Mouse (Mus musculus) embryo, embryonic 11 days (tissue): Measurements from ENCODE around the gene Mlph.

Experiments used
- DNase-seq: peaks from one replicate; pipeline ENCODE4 v3.0.0-alpha.2; 2015

Mlph gene

DNA sequence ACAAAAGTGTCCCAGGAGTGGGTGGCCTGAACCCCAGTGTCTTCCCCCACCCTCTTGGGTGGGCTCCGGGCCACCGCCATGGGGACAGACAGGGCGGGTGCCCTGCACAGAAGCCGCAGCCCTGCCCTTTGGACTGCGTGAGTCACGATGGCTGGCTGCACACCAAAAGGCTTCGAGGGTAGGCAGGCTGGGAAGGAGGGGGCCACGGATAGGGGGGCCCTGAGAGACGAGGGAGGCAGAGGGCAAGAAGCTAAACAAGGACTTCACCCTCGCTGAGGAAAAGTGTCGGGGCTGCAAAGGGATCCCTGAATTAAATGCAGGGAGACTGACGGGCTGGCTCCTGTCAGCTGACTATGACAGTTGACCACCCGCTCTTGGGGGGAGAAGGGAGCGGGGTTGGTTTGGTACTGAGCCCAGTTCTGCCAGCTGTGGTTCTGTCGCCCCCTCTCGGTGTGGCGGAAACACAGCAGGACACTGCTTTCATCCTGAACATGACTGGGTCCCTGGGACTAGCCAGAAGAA, 5.2 kb upstream of the Mlph start:
- DNase-seq = no peak

DNA sequence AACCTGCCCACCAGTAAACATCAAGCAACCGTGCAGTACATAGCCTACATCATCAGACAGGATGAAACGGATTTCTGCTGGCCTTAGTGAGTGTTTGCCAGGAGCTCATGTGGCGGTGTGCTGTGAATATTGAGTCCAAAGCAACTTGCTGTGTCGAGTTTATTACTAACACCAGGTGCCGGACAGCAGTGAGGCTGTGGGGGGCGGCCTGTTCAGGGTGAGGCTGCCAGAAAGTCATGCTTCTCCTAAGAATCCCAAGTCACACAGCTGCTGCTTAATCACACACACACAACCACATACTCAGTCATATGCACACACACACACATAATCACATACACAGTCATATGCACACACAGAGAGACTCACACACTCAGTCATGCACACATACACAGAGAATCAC, 1.7 kb upstream of the Mlph start:
- no peak for DNase-seq

DNA sequence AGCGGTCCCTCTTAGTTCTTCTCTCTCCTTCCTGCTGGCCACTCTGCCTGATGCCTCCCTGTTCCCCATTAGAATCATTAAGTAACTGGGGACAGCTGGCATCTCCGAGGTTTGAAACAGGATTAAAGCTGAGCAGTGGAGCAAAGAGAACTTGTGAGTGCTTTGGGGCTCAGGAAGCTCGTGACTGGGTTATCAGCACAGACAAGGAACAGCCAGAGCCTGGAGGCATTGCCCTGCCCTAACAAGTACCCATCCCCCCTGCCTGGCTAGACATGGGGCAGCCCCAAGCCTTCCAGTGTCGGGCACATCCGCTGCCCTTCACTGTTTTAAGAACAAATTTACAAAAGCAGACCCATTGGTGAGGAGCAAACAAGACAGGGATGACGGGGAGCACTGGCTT, 2.6 kb downstream of the Mlph start:
- no peak for DNase-seq

DNA sequence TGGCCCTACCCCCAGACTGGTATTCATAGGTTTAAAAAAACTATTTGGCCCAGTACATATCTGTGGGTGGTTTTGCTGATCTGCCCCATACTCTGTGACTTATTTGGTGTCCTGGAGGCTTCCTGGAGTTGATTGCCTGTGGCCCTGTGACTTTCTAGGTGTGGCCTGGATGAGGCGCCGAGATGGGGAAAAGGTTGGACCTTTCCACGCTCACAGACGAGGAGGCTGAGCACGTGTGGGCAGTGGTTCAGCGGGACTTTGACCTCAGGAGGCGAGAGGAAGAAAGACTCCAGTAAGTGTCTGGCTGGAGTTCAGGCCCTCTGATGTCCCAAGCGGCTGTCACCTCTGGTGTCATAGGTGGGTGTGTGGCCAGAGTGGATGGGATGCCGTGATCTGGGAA, 6.8 kb downstream of the Mlph start:
- no peak for DNase-seq

DNA sequence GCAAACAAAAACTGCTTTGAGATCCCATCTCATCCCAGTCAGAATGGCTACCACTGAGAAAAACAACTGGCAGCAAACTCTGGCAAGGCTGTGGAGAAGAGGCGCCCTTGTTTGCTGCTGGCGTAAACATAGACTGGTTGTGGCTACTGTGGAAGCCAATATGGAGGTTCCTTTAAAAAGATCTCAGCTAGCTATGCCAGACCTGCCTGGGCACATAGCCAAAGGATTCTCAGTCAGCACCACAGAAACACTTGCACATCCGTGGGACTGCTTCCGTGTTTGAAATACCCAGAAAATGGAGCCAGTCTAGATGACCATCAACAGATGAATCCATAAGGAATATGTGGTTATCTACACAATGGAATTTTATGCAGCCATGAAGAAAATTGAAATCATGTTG, 11.1 kb downstream of the Mlph start:
- no peak for DNase-seq

DNA sequence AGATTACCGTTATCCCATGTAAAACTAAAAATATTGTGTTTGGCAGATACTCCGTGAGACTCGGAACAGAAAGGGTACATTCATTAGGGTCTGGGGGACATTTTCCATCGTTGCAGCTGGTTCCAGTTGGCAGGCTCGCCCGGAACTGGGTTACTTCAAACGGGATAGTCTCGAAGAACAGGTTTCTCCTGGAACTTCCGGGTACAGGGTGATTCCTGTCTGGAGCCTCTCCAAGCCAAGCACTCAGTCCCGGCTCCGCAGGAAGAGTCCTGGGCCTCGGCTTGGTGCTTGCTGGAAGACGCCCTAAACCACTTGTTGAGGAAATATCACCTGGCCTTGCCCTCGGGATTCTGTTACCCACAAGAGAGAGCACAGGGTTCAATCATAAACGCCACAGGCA, 12.4 kb downstream of the Mlph start:
- no peak for DNase-seq

DNA sequence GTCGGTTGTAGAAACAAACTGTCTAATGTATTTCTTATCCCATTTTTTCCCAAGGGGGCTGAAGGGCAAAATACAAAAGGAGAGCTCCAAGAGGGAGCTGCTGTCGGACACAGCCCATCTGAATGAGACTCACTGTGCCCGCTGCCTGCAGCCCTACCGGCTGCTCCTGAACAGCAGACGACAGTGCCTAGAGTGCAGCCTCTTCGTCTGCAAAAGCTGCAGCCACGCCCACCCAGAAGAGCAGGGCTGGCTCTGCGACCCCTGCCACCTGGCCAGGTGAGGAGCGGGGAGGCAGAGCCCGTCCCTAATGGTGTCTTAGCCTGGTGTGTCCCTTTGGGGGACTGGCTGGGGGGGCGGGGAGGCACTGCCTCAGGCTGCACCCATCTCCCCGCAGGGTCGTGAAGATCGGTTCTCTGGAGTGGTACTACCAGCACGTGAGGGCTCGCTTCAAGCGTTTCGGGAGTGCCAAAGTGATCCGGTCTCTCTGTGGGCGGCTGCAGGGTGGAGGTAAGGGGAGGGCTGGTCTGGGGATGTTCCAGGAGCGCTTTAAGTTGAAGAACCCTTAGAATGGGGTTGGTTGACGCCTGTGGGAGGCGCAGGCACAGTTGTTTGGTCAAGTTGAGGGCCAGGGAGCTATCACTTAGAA, 13.2 kb downstream of the Mlph start:
- peak; percentile 44 for DNase-seq

DNA sequence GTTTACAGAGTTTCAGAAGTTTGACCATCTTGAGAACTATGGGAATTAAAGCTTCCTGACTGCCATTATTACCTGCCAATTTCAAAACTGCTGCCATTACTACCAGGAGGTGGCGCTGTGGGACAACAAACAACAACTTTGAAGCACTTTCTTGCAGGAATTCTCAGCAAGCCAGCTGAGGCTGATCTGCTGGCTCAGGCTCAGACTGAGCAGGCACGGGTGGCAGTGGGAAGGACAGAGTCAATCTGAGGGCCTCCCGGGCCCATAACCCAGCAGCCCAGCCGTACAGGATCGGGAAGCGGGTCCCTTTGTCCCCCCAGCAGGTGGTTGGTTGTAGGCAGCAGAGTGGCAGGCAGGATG, 13.7 kb downstream of the Mlph start:
- peak; percentile 87 for DNase-seq

DNA sequence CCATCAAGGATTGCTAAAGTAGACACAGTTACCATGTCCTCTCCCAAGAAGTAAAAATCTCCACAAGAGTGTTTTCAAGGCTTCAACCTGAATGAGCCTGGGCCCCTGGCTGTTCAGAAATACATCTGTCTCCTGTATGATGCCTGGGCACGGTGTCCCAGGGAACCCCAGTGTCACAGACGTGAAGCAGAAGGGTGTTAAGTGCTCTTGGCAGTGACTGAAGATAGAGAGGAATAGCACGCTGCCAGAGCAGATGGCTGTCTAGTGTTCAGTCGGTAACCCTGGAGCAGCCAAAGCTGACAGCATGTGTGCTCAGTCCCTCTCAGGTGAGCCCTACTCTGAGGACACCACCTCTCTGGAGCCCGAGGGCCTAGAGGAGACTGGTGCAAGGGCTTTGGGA, 18.1 kb downstream of the Mlph start:
- no peak for DNase-seq

DNA sequence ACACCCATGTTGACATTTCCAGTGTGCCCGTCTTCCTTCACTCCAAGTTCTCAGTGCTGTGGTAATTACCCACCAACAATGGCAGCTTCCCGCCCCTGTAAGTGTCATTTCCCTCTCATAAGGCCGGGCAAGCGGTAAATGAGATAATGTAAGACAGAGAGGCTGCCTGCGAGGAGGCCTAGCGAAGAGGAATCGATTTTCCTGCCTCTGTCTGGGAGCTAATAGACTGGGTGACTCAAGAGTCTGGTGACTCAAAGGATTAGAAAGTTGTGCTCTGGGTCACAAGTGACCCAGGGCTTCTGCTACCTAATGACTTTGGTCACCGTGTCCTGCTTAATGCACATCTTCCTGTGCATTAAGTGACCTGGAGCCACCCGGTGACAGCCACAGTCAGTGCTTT, 22.1 kb downstream of the Mlph start:
- no peak for DNase-seq

DNA sequence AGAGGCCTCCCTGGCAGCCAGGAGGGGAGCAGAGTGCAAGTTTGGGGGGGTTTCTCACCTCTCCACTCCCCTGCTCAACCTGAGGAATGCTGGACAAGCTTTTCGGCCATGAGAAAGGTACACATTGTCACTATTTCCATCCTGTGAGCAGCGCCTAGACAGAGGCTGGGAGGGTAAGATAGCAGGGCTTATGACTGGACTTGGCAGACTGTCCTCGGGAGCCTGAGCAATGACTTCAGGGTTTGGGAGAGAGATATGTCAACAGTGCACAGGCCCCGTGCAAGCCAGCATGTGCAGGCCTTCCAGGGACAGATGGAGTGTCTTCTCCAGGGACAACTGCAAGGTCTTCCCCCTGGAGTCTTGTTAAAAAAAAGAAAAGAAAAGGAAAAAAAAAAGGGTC, 25.1 kb downstream of the Mlph start:
- DNase-seq = no peak

DNA sequence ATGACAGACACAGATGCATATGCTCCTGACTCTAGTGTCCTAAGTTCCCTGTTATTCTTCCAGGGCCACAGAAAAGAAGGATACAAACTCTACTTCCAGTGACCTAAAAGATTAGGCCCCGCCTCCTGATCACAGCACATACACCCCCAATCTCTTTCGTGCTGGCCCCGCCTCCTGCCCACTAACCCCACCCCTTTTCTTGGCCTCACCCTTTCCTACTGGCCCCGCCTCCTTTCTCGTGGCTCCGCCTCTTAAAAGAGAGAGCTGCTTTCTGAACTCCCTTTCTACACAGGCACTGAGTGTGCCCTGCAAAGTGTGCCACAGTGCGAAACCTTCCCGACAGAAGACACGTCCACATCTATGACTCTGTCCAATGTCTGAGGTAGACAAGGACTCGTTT, 30.3 kb downstream of the Mlph start:
- DNase-seq = peak; percentile 15

DNA sequence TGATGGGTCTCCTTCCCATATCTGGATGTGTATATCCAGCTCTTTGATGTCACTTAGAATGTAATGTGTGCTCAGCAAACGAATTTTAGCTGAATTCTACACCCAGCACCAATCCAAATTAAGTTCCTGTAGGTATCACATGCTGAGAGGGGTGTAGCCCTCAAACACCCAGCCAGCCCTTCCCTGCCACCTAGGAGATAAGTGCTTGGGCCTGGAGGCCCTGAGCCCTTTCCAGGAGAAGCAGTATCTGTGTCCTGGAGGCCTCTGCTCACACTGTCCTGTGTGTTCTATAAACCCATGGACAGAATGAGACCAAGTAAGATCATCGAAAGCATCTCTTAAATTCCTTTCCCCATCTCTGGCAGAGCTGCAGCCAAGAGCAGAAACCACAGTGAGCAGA, 32.4 kb downstream of the Mlph start:
- no peak for DNase-seq

DNA sequence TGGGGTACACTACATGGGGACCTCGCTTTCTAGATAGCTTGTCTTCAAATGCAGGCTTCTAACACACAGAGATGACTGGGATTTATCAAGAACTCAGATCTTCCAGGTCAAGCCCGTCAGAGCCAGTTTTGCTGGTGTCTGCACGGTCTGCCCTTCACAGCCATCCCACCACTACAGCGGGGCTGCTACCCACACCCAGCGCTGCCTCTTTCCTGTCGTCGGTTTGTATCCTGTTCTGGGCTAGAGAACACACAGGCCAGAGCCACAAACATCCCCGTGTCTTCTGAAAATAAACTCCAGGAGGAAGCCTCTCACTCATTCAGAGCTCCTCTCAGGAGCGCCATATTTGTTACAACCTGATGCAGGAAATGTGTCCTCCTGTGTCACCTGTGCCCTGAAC, 34.4 kb downstream of the Mlph start:
- DNase-seq = no peak

DNA sequence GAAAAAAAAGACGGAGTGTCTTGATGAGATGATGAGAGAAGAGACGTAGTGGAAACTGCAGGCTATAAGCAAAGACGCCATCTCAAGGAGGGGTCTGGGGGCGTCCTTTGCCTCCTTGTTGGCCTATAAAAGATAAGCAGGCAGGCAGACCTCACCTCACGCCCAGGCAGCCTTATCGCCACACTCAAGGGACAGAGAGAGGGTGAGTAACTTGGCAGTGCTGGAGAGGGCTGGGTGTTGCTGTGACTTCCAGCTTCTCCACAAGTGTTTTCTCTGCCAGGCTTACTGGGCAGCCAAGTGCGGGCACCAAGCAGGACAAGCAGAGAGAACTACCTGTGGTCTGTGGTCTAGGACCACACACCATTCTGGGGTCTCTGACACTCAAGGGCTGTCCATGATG, 36.8 kb downstream of the Mlph start:
- no peak for DNase-seq

DNA sequence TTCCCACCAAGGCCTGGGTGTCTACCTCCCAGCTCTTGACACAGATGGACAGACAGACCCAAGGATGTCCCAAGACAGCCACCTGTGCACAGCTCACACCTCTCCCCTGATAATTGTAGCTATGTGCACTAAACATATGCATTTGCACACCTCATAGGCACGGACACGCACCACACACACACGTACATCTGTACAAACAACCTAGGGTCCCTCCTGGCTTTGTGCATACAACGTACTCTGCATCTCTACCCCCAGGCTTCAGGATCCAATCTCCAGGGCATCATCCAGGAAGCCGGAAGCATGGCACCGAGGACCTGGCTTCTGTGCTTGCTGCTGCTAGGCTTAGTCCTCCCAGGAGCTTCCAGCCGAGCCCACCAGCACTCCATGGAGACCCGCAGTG, 37.9 kb downstream of the Mlph start, which contains the start of gene Prlh:
TSS of gene Prlh (plus strand) at position 301 of the 400 bp plus-strand sequence.
- no peak for DNase-seq

DNA sequence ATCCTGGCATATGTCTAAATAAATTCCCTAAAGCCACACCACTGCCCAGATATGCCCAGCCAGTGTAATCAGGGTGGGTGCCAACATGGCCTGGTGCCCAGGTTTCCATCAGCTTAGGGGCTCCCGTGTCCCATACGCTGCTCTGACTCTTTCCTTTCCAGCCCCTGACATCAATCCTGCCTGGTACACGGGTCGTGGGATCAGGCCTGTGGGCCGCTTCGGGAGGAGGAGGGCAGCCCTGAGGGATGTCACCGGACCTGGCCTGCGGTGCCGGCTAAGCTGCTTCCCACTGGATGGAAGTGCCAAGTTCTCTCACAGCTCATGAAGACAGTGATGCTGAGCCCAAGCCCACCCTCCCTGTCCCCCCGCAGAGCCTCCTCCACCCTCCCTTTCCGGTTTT, 38.8 kb downstream of the Mlph start:
- no peak for DNase-seq

DNA sequence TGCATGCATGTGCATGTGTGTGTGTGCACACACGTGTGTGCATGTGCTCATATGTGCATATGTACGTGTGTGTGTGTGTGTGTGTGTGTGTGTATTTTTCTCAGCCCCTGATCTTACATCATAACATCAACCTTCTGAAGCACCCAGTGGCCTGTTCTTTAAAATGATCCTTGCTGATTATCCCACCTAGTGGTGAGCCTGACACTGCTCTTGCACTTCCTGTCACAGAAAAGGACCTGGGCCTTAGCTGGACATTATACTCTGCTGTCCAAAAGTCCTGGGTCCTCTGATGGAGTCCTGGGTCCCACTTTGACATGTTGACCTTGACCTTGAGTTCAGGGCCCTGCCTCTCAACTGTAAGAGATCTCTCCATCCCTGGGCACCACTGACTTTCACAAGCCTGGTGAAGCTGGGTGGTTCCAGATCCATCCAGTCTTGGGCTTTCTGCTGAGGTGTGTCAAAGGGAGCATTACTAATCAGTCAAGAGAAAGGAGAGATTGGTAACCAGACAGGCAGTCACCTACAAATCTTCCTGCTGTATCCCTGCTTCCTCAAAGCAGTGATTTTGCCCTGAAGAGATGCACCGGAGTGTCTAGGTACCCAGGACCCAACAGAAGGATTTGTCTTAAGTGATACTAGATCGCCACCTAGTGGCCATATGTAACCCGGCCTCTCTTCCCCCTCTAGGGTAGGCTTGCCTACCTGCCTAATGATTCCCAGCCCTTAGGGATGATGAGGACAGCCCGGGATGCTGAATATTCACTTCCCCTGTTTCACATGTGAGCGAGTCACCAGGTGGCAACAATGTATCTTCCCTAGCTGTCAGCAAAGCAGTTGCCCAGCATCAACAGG, 41.6 kb downstream of the Mlph start:
- peak; percentile 89 for DNase-seq

DNA sequence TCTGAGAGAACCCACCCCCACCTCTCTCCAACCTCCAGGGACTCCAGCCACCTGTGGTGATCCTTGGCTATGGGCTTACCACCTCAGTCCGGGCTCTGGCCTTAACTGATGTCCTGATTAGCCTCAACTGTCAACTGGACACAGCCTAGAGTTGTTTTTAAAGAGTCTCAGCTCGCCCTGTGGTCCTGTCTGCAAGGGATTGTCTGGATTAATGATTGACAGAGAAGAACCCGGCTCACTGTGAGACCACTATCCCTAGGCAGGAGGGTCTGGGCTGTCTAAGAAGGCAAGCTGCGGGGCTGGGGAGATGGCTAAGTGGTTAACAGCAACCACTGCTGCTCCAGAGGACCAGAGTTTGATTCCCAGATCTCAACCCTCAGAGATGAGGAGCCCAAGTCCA, 47.6 kb downstream of the Mlph start:
- no peak for DNase-seq

DNA sequence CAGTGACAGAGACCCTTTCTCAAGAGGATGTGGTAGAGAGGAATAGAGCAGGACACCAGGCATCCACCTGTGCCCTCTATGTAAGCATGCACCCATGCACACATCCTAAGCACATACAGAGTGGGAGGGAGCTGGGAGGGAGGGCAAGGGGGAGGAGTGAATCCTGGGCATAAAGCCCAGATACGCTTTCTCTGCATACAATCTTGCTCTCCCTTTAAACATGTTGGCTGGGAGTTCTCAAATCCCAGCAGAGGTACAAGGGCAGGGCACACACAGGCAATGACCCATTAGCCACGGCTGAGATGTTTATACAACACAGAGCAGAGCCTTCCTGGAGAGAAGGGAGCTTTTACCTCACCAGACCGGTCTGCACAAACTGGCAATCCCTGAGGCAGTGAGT, 48.1 kb downstream of the Mlph start:
- no peak for DNase-seq

DNA sequence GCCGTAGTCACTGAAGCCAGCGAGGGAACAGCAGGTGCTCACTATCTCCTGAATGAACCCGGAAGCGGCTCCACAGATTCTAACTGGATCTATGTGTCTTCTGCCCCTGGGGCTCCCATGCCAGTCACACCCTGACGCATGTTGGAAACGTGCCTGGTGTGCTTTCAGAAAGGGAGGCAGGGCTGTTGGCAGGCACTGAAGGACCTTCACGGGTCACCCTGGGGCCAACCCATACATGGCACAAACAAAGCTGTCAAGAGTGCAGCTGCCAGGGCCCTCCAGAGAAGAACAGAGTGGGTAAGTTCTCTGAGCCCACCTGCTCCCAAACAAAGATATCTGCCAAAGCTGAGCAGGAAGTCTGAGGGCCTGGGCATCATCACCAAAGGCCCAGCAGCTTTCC, 52.7 kb downstream of the Mlph start:
- no peak for DNase-seq

DNA sequence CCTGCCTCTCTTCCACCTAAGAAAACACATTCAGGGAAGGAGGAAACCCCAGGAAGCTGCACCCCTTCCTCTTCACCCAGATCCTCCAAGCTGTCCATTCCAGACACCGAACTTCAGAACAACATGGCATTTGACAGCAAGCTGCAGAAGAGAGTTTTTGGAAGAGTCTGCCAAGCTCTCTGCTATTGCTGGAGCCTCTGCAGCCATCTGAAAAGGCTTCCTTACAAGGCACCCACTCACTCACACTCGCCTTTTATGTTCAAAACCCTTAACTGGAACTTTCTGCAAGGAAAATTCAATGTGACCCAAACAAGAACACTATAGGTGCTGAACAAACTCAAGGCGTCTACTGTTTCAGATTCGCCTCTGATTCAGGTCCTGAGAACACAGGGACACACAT, 53.8 kb downstream of the Mlph start:
- no peak for DNase-seq

DNA sequence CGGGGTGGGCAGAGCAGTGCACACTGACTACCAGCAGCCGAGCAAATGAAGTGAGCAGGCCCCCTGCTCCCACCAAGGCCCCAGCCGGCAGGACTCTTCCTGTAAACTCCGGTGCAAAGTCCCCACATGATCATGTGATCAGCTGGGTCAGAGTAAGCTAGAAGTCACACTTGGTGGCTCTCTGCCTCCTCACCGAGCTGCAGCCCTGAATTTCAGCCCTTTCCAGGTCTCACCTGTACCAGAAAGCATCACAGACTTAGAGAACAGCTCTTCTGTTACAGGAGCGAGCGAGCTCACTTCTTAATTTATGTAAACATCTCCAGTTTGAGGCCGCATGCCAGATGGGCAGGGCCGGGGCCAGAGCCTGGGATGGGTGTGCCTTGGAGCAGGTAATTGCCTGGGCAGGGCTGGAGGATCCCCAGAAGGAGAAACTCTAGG, 54.5 kb downstream of the Mlph start, which contains the start of gene Rab17:
TSS of gene Rab17 (minus strand) at position 315 of the 438 bp plus-strand sequence.
- no peak for DNase-seq

DNA sequence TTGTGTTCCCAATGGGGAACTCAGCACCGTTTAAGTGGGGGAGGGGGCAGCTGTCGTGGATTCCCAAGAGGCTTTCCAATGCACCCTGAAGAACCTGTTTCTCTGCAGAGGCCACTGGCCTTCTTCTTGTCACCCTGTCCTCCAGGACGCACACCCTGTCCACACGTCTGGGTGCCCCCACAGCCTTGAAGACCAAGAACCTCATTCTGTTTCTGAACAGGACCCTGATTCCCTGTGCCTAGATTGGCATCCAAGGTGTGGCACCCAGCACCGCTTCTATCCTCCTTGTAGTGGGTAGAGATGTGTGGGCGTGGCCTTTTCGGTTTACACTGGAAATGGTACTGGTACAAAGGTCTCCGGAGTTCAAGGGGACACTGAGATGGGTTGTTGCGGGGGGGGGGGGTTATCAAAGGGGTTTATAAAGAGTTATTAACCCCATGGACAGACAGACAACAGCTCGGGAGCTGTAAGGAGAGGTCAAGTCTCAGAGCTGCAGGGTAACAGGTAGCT, 55.1 kb downstream of the Mlph start:
- no peak for DNase-seq
